Mouse (Mus musculus) erythroblast, embryonic 14.5 days (primary cell): ENCODE measurements around the gene Ppp6r3.

ENCODE experiments used
- GATA1 ChIP-seq: IDR thresholded peaks from 2 replicates; pipeline ENCODE4 v1.6.1; 2012; ENCODE audit warnings: low read length, inconsistent platforms, mixed read lengths
- TAL1 ChIP-seq: IDR thresholded peaks from 3 replicates; pipeline ENCODE4 v1.6.1; 2012; ENCODE audit warnings: low read length, inconsistent platforms, mixed read lengths

GRCm38 (mm10) chr19:3540997-3541396 is 34.6 kb downstream of the Ppp6r3 start:
- TF ChIP-seq GATA1 (no peak), TAL1 (no peak)
